Mouse (Mus musculus): ENCODE results near the gene Rps10. TPM values are rescaled to one million over a fixed set of nuclear protein-coding genes. Genes with fewer than 3 reads are reported as not detected.

Gene Rps10
- polyA plus RNA-seq, 1 experiment from 2014 or later, result 432 TPM

DNA sequence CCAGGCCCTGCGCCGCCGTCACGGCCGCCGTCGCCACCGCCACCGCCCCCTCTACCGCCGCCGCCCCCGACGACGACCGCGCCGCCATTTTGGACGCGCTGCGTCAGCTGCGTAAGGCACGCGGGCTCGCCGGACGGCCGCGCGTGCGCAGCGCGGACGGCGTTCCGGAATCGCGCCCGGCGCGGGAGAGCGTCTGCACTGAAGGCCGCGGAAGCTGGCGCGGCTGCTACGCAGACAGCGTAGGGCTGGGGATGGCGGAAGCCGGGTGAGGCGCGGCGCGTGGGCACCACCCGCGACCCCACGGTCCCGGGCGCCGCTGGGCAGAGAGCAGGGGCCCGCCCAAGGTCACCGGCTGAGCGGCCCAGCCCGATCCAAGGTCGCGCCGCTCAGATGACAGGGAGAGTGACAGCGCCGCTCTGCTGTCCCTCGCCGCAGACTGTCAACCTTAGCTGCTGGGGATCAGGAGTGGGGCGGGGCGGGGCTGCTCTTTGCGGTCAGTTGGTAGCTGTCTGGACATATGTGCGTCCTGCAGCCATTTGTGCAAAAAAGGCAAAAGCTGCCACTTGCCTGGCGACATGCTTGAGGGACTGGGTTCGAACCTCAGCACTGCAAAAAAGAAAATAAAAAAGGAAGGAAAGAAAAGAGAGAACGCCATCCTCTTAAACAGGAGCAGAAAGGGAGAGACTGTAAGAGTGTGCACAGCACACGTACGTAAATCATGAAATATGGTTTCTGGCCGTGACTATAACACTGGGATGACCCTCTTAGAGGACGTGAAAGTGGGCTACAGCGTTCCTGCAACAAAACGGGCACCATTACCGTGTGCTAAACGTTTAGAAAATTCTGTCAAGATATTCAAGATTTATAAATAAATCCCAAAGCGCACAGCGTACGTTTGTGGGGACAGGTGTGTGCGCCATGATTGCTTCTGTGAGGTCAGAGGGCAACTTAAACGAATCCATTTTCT is 12.8 kb downstream of the Rps10 start, which contains the start of gene Nudt3:
TSS of gene Nudt3 (minus strand) at position 136 of the 967 bp plus-strand sequence.
- Histone ChIP-seq H3K36me3 (ENCODE audit: control insufficient read depth, insufficient read depth) (no peaks in the 10 kb centered on the region), H3K27ac (ENCODE audit: low read length) (peak within 1 kb of the TSS; percentile 90), H3K9me3 (replicated peaks; ENCODE audit: control insufficient read depth, low read length) (no peaks in the 10 kb centered on the region), H3K9ac (ENCODE audit: low read depth, low read length) (peak within 1 kb of the TSS; percentile 86), H3K4me2 (ENCODE audit: low read depth, low read length) (peak within 1 kb of the TSS; percentile 91), H3K4me1 (ENCODE audit: control insufficient read depth, low read depth, low read length) (peaks cover 33% of the 10 kb centered on the region), H3K4me3 (ENCODE audit: low read depth, low read length) (peak within 1 kb of the TSS; percentile 87), H3K27me3 (ENCODE audit: control insufficient read depth, insufficient read depth, low read depth, low read length) (no peaks in the 10 kb centered on the region)
- ATAC-seq (ENCODE audit: low read depth), result peak; percentile 89
- 6% methylated on average over 85 of the region's 91 CpGs for WGBS (ENCODE audit: insufficient replicate concordance)

DNA sequence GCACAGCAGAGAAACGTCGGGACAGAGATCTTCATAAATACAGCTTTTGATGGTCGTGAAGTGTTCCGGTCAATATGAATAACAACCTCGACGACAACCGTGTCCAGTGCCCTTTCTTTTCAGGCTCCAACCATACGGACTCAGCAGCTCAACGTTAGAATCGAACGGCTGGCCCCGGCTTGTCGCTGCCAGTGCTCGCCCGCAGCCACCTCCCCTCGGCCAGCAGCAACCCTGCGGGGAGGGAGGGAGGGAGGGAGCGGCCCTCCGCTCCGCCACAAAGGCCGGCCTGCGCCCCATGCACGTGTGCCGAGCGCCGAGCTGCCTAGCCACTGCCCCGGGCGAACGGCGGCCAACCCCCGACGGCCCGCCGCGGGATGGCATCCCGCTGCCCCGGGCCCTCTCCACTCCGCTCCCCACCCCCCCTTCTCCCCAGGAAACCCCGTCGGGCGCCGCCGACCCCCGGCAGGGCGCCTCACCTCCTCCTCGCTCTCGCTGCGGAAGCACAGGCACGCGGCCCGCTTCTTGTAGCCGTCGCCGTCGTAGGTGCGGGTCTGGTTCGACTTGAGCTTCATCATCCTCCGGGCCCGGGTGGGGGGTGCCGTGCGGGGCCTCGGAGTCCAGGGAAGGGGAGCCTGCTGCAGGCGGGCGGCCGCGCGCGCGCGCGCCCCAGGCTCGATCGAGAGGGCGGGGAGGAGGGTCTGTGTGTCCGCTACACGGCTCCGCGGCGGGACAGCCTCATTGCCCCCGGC is 13.7 kb downstream of the Rps10 start:
- Histone ChIP-seq H3K4me2 (ENCODE audit: low read depth, low read length) (peak overlapping the region; percentile 91), H3K27me3 (ENCODE audit: control insufficient read depth, insufficient read depth, low read depth, low read length) (no peaks in the 10 kb centered on the region), H3K9ac (ENCODE audit: low read depth, low read length) (peak overlapping the region; percentile 86), H3K4me1 (ENCODE audit: control insufficient read depth, low read depth, low read length) (peaks cover 33% of the 10 kb centered on the region), H3K9me3 (replicated peaks; ENCODE audit: control insufficient read depth, low read length) (no peaks in the 10 kb centered on the region; the same call in 1 of the 2 replicates), H3K4me3 (ENCODE audit: low read depth, low read length) (peak overlapping the region; percentile 87), H3K36me3 (ENCODE audit: control insufficient read depth, insufficient read depth) (no peaks in the 10 kb centered on the region), H3K27ac (ENCODE audit: low read length) (peak overlapping the region; percentile 90)
- peak; percentile 71 for ATAC-seq (ENCODE audit: low read depth)
- WGBS (ENCODE audit: insufficient replicate concordance), result 0% methylated on average over 58 of the region's 80 CpGs

DNA sequence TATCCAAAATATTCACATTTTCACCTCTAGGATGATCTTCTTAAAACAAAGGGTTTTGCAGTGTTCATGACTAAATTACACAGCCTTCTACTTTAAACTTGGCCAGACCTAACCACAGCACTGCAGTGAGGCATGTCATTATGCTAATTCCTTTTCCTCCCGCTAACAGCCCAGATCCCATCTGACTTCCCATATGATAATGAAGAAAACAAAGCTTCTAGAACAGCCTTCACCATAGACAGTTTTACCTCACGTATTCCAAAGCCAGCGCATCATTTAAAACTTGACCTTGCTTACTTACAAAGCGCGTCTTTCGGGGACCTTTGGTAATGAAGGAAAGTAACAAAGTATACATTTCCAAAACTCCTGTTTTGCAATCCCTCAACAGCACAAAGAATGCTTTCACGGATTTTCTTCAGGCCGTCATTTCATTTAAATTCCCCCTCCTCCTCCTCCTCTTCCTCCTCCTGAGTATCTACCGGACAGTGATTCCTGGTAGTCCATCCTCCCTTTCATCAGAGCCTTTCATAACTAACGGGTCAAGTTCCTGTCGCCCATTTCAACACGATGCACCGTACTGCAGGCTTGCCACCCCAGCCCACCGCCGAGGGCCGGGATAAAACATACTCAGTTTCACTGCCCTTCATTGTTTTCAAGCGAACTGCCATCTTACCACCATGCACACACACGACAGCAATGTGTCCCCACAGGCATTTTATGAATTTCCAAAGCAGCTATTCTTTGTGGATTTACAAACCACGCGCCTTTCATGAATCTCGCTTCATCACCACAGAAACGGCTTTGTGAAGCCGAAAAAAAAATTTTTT is 14.6 kb downstream of the Rps10 start:
- WGBS (ENCODE audit: insufficient replicate concordance), result 2% methylated on average over 23 of the region's 23 CpGs
- H3K27ac ChIP-seq (ENCODE audit: low read length), result peak overlapping the region; percentile 31
- peaks cover 33% of the 10 kb centered on the region for H3K4me1 ChIP-seq (ENCODE audit: control insufficient read depth, low read depth, low read length)
- peak overlapping the region; percentile 86 for H3K9ac ChIP-seq (ENCODE audit: low read depth, low read length)
- peak overlapping the region; percentile 87 for H3K4me3 ChIP-seq (ENCODE audit: low read depth, low read length)
- ATAC-seq (ENCODE audit: low read depth), result no peak
- peaks cover 3% of the 10 kb centered on the region; the same call in 1 of the 2 replicates for H3K9me3 ChIP-seq (replicated peaks; ENCODE audit: control insufficient read depth, low read length)
- H3K27me3 ChIP-seq (ENCODE audit: control insufficient read depth, insufficient read depth, low read depth, low read length), result no peaks in the 10 kb centered on the region
- H3K36me3 ChIP-seq (ENCODE audit: control insufficient read depth, insufficient read depth), result no peaks in the 10 kb centered on the region
- peak overlapping the region; percentile 91 for H3K4me2 ChIP-seq (ENCODE audit: low read depth, low read length)

DNA sequence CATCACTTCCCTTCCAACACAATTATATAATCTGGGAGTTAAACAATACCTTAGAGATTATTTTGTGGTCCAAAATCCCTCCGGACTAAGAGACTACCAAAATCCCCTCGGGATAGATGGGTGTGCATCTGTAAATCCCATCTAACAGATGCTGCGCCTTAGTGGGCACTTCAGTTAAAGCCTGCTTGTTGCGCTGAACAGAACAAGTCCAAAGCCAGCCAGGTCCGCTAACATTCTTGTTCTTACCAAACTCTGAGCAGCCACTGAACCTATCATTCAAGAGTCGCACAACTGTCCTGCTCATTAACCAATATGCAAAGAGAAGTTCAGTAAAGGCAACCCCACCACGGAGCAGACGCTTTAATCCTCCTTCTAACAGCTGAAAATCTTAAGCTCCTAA is 15.3 kb downstream of the Rps10 start:
- ATAC-seq (ENCODE audit: low read depth), result no peak
- H3K27me3 ChIP-seq (ENCODE audit: control insufficient read depth, insufficient read depth, low read depth, low read length), result no peaks in the 10 kb centered on the region
- H3K4me1 ChIP-seq (ENCODE audit: control insufficient read depth, low read depth, low read length), result peaks cover 33% of the 10 kb centered on the region
- no peaks in the 10 kb centered on the region for H3K36me3 ChIP-seq (ENCODE audit: control insufficient read depth, insufficient read depth)
- H3K27ac ChIP-seq (ENCODE audit: low read length), result 0 out of 2 replicates have a peak overlapping the region, but pooled peaks have one; percentile 18
- WGBS (ENCODE audit: insufficient replicate concordance), result 48% methylated on average over 8 of the region's 8 CpGs
- H3K4me3 ChIP-seq (ENCODE audit: low read depth, low read length), result peak overlapping the region; percentile 87
- H3K9me3 ChIP-seq (replicated peaks; ENCODE audit: control insufficient read depth, low read length), result peaks cover 3% of the 10 kb centered on the region; the same call in 1 of the 2 replicates
- H3K4me2 ChIP-seq (ENCODE audit: low read depth, low read length), result peak overlapping the region; percentile 91
- H3K9ac ChIP-seq (ENCODE audit: low read depth, low read length), result peak overlapping the region; percentile 21; the same call in 1 of the 2 replicates

DNA sequence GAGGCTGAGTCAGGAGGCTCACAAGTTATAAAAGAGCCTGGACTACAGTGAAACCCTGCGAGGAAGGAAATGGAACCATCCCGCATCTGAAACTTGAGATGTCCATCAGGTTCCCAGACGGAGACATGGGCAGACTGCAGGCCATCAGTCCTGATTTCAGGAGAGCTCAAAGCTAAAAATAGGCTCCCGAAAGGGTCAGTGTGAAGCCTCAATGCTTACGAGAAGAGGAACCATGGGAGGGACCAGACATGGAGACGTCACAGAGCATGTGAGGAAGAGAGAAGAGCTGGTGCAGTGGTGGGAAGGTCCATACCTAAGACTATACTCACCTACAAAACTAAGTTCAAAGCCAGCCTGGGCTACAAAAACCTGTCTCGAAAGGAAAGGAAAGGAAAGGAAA is 21.1 kb downstream of the Rps10 start:
- Histone ChIP-seq H3K9me3 (replicated peaks; ENCODE audit: control insufficient read depth, low read length) (peaks cover 3% of the 10 kb centered on the region; the same call in 1 of the 2 replicates), H3K4me2 (ENCODE audit: low read depth, low read length) (no peak overlapping the region), H3K9ac (ENCODE audit: low read depth, low read length) (no peak overlapping the region), H3K36me3 (ENCODE audit: control insufficient read depth, insufficient read depth) (no peaks in the 10 kb centered on the region), H3K4me1 (ENCODE audit: control insufficient read depth, low read depth, low read length) (peaks cover 20% of the 10 kb centered on the region), H3K27me3 (ENCODE audit: control insufficient read depth, insufficient read depth, low read depth, low read length) (no peaks in the 10 kb centered on the region), H3K4me3 (ENCODE audit: low read depth, low read length) (no peak overlapping the region), H3K27ac (ENCODE audit: low read length) (no peak overlapping the region)
- WGBS (ENCODE audit: insufficient replicate concordance), result 53% methylated on average over 7 of the region's 7 CpGs
- ATAC-seq (ENCODE audit: low read depth), result no peak

DNA sequence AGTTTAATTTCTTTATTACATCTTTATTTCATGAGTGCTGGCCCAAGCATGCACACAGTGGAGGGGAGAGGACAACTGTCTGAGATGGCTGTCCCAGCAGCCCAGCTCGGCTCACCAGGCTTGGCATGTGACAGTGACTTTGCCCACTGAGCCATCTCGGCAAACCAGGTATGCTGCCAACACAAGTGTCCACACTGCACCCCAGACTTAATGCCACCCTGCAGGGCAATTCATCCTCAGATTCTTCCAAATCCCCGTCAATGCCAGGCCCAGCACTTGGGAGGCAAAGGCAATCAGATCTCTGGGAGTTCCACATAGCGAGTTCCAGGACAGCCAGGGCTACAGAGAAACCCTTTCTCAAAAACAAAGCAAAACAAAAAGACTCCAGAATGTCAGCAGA is 23.5 kb downstream of the Rps10 start:
- ATAC-seq (ENCODE audit: low read depth), result no peak
- H3K4me2 ChIP-seq (ENCODE audit: low read depth, low read length), result no peak overlapping the region
- no peaks in the 10 kb centered on the region for H3K36me3 ChIP-seq (ENCODE audit: control insufficient read depth, insufficient read depth)
- H3K9me3 ChIP-seq (replicated peaks; ENCODE audit: control insufficient read depth, low read length), result peaks cover 3% of the 10 kb centered on the region; the same call in 1 of the 2 replicates
- H3K27ac ChIP-seq (ENCODE audit: low read length), result no peak overlapping the region
- H3K4me3 ChIP-seq (ENCODE audit: low read depth, low read length), result no peak overlapping the region
- H3K27me3 ChIP-seq (ENCODE audit: control insufficient read depth, insufficient read depth, low read depth, low read length), result no peaks in the 10 kb centered on the region
- 71% methylated on average over 4 of the region's 4 CpGs for WGBS (ENCODE audit: insufficient replicate concordance)
- H3K9ac ChIP-seq (ENCODE audit: low read depth, low read length), result no peak overlapping the region
- peaks cover 25% of the 10 kb centered on the region for H3K4me1 ChIP-seq (ENCODE audit: control insufficient read depth, low read depth, low read length)

DNA sequence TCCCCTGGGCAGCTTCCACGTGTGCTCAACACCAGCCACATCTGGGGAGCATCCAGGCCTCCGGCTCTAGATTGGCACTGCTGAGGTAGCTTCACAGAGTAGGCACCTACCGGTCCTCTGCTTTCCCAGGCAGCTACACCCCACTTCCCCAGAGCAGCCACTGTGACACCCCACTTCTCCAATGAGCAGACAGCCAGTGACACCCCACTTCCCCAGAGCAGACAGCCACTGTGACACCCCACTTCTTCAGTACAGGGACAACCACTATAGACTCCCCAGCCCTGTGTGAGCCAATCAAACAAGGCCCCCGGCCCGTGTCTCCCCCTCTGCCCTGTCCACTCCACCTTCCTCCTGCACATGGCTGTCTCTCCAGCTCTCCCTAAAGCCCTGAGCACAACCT is 24.5 kb downstream of the Rps10 start:
- 57% methylated on average over 5 of the region's 5 CpGs for WGBS (ENCODE audit: insufficient replicate concordance)
- Histone ChIP-seq H3K4me3 (ENCODE audit: low read depth, low read length) (no peak overlapping the region), H3K4me1 (ENCODE audit: control insufficient read depth, low read depth, low read length) (peaks cover 25% of the 10 kb centered on the region), H3K27ac (ENCODE audit: low read length) (no peak overlapping the region), H3K4me2 (ENCODE audit: low read depth, low read length) (no peak overlapping the region), H3K9me3 (replicated peaks; ENCODE audit: control insufficient read depth, low read length) (no peaks in the 10 kb centered on the region), H3K36me3 (ENCODE audit: control insufficient read depth, insufficient read depth) (no peaks in the 10 kb centered on the region), H3K27me3 (ENCODE audit: control insufficient read depth, insufficient read depth, low read depth, low read length) (no peaks in the 10 kb centered on the region), H3K9ac (ENCODE audit: low read depth, low read length) (no peak overlapping the region)
- no peak for ATAC-seq (ENCODE audit: low read depth)

DNA sequence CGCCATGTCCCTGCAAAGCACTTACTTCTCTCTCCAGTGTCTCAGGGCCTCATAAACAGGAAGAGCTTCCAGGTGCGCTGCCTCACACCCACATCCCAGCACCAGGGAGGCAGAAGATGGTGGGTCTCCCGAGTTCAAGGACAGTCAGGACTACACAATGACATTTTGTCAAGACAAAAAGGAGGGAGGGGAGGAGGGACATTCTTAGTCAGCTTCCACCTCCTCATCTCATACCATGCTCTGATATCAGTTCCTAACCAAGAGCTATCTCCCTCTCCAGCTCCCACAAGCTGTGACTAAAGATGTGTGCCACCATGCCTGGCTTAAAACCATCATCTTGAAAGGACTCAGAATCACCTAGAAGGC is 25.0 kb downstream of the Rps10 start:
- 37% methylated on average over 3 of the region's 3 CpGs for WGBS (ENCODE audit: insufficient replicate concordance)
- H3K27me3 ChIP-seq (ENCODE audit: control insufficient read depth, insufficient read depth, low read depth, low read length), result no peaks in the 10 kb centered on the region
- H3K36me3 ChIP-seq (ENCODE audit: control insufficient read depth, insufficient read depth), result no peaks in the 10 kb centered on the region
- no peak overlapping the region for H3K4me3 ChIP-seq (ENCODE audit: low read depth, low read length)
- no peak overlapping the region for H3K27ac ChIP-seq (ENCODE audit: low read length)
- peaks cover 25% of the 10 kb centered on the region for H3K4me1 ChIP-seq (ENCODE audit: control insufficient read depth, low read depth, low read length)
- 0 out of 2 replicates have a peak, but pooled peaks have one; percentile 39 for ATAC-seq (ENCODE audit: low read depth)
- no peaks in the 10 kb centered on the region for H3K9me3 ChIP-seq (replicated peaks; ENCODE audit: control insufficient read depth, low read length)
- no peak overlapping the region for H3K4me2 ChIP-seq (ENCODE audit: low read depth, low read length)
- no peak overlapping the region for H3K9ac ChIP-seq (ENCODE audit: low read depth, low read length)
